Mouse (Mus musculus) brain, adult 2 months (tissue): Measurements from ENCODE around the gene Hist1h1t.
A peak's percentile ranks its signal among the peaks of the same experiment; 100 is the strongest.
"Not testable (repeated sequence)": the region's sequence is repeated elsewhere in the genome, so short reads cannot be mapped to it uniquely, and the experiment has no call there.

Experiments
- DNase-seq: peaks from one replicate; pipeline ENCODE4 v3.0.0; 2011; ENCODE audit warnings: low read depth, low spot score

Gene Hist1h1t

GRCm38 (mm10) chr13:23695514-23695913 is at the start of gene Hist1h1t:
Gene Hist1h1t (plus strand): TSS chr13:23695814.
- DNase-seq = no peak

- DNase-seq = no peak
Measured at GRCm38 (mm10) chr13:23659636-23660366, 35.8 kb upstream of the Hist1h1t start.

- DNase-seq = no peak
Measured at GRCm38 (mm10) chr13:23662536-23662935, 33.1 kb upstream of the Hist1h1t start.

GRCm38 (mm10) chr13:23681990-23682582 is 13.5 kb upstream of the Hist1h1t start:
- DNase-seq = no peak

GRCm38 (mm10) chr13:23682623-23682946 is 13.0 kb upstream of the Hist1h1t start:
- DNase-seq = no peak

GRCm38 (mm10) chr13:23682947-23683754 is 12.5 kb upstream of the Hist1h1t start:
- DNase-seq = not testable (repeated sequence)

- peak; percentile 99 for DNase-seq
Measured at GRCm38 (mm10) chr13:23683755-23684281, 11.8 kb upstream of the Hist1h1t start, which contains the start of the genes Hist1h2ac and Hist1h2bc. Gene Hist1h2ac (minus strand): TSS chr13:23683948. Gene Hist1h2bc (plus strand): TSS chr13:23684199.

GRCm38 (mm10) chr13:23684295-23684945 is 11.2 kb upstream of the Hist1h1t start:
- DNase-seq = peak; percentile 90

- peak; percentile 49 for DNase-seq
Measured at GRCm38 (mm10) chr13:23685121-23685861, 10.3 kb upstream of the Hist1h1t start.

- DNase-seq = peak; percentile 49
Measured at GRCm38 (mm10) chr13:23685966-23686365, 9.6 kb upstream of the Hist1h1t start.

GRCm38 (mm10) chr13:23687181-23687580 is 8.4 kb upstream of the Hist1h1t start:
- no peak for DNase-seq

GRCm38 (mm10) chr13:23687907-23688306 is 7.7 kb upstream of the Hist1h1t start:
- DNase-seq = no peak

GRCm38 (mm10) chr13:23688956-23689355 is 6.7 kb upstream of the Hist1h1t start:
- DNase-seq = no peak

GRCm38 (mm10) chr13:23689459-23689858 is 6.2 kb upstream of the Hist1h1t start:
- DNase-seq = no peak

GRCm38 (mm10) chr13:23693856-23694440 is 1.7 kb upstream of the Hist1h1t start:
- DNase-seq = no peak

GRCm38 (mm10) chr13:23694956-23695355 is 658 bp upstream of the Hist1h1t start:
- no peak for DNase-seq

- DNase-seq = no peak
Measured at GRCm38 (mm10) chr13:23696061-23696474, 454 bp downstream of the Hist1h1t start.

GRCm38 (mm10) chr13:23697491-23698299 is 2.1 kb downstream of the Hist1h1t start:
- peak; percentile 82 for DNase-seq

- DNase-seq = peak; percentile 100
Measured at GRCm38 (mm10) chr13:23698300-23698693, 2.7 kb downstream of the Hist1h1t start, which contains the start of gene Hist1h4c. Gene Hist1h4c (minus strand): TSS chr13:23698454.
